Mouse (Mus musculus): ENCODE data around the gene Acin1. TPM values are rescaled to one million over a fixed set of nuclear protein-coding genes. Genes with fewer than 3 reads are reported as not detected.
A peak's percentile ranks its signal among the peaks of the same experiment; 100 is the strongest.

Acin1 gene
- polyA plus RNA-seq, 1 experiment, result 76.4 TPM

- Histone ChIP-seq H3K4me3 (ENCODE audit: low read depth, low read length) (no peak overlapping the region), H3K27ac (ENCODE audit: insufficient read depth, low read depth, low read length) (no peak overlapping the region), H3K27me3 (ENCODE audit: control insufficient read depth, insufficient read depth, low read length) (no peaks in the 10 kb centered on the region), H3K4me1 (ENCODE audit: control insufficient read depth, insufficient read depth, insufficient read length, low read length) (no peaks in the 10 kb centered on the region; the same call in 1 of the 2 replicates), H3K36me3 (ENCODE audit: control insufficient read depth, insufficient read depth, low read length) (no peaks in the 10 kb centered on the region)
- 29% methylated on average over 4 of the region's 4 CpGs for WGBS
- no peak for TF ChIP-seq POLR2A (IDR thresholded peaks at IDR 0.05; ENCODE audit: low read depth, low read length)
- TF ChIP-seq CTCF (IDR thresholded peaks at IDR 0.05; ENCODE audit: extremely low read depth, insufficient read length, insufficient replicate concordance, low read depth, low read length), result no peak
Observed at GRCm38 (mm10) chr14:54602613-54603012, 84.1 kb downstream of the Acin1 start.

GRCm38 (mm10) chr14:54601601-54602000, 85.1 kb downstream of the Acin1 start:
- H3K27ac ChIP-seq (ENCODE audit: insufficient read depth, low read depth, low read length), result no peak overlapping the region
- no peaks in the 10 kb centered on the region; the same call in 1 of the 2 replicates for H3K4me1 ChIP-seq (ENCODE audit: control insufficient read depth, insufficient read depth, insufficient read length, low read length)
- no peak overlapping the region for H3K4me3 ChIP-seq (ENCODE audit: low read depth, low read length)
- no peaks in the 10 kb centered on the region for H3K36me3 ChIP-seq (ENCODE audit: control insufficient read depth, insufficient read depth, low read length)
- H3K27me3 ChIP-seq (ENCODE audit: control insufficient read depth, insufficient read depth, low read length), result no peaks in the 10 kb centered on the region
- TF ChIP-seq POLR2A (IDR thresholded peaks at IDR 0.05; ENCODE audit: low read depth, low read length) (no peak), CTCF (IDR thresholded peaks at IDR 0.05; ENCODE audit: extremely low read depth, insufficient read length, insufficient replicate concordance, low read depth, low read length) (no peak)
- 84% methylated on average over 2 of the region's 2 CpGs for WGBS

- TF ChIP-seq CTCF (IDR thresholded peaks at IDR 0.05; ENCODE audit: extremely low read depth, insufficient read length, insufficient replicate concordance, low read depth, low read length) (peak; percentile 63; the same call in 1 of the 2 replicates), POLR2A (IDR thresholded peaks at IDR 0.05; ENCODE audit: low read depth, low read length) (no peak)
- Histone ChIP-seq H3K27ac (ENCODE audit: insufficient read depth, low read depth, low read length) (no peak overlapping the region), H3K4me3 (ENCODE audit: low read depth, low read length) (no peak overlapping the region), H3K4me1 (ENCODE audit: control insufficient read depth, insufficient read depth, insufficient read length, low read length) (no peaks in the 10 kb centered on the region), H3K27me3 (ENCODE audit: control insufficient read depth, insufficient read depth, low read length) (no peaks in the 10 kb centered on the region), H3K36me3 (ENCODE audit: control insufficient read depth, insufficient read depth, low read length) (peaks cover 4% of the 10 kb centered on the region)
- 84% methylated on average over 7 of the region's 7 CpGs for WGBS
Observed at GRCm38 (mm10) chr14:54597084-54597483, 89.6 kb downstream of the Acin1 start.

- H3K27ac ChIP-seq (ENCODE audit: insufficient read depth, low read depth, low read length), result no peak overlapping the region
- WGBS, result 88% methylated on average over 28 of the region's 28 CpGs
- no peaks in the 10 kb centered on the region for H3K27me3 ChIP-seq (ENCODE audit: control insufficient read depth, insufficient read depth, low read length)
- H3K36me3 ChIP-seq (ENCODE audit: control insufficient read depth, insufficient read depth, low read length), result peaks cover 6% of the 10 kb centered on the region
- no peak overlapping the region for H3K4me3 ChIP-seq (ENCODE audit: low read depth, low read length)
- no peaks in the 10 kb centered on the region for H3K4me1 ChIP-seq (ENCODE audit: control insufficient read depth, insufficient read depth, insufficient read length, low read length)
- TF ChIP-seq POLR2A (IDR thresholded peaks at IDR 0.05; ENCODE audit: low read depth, low read length) (no peak), CTCF (IDR thresholded peaks at IDR 0.05; ENCODE audit: extremely low read depth, insufficient read length, insufficient replicate concordance, low read depth, low read length) (no peak)
Observed at GRCm38 (mm10) chr14:54594631-54595414, 91.9 kb downstream of the Acin1 start.

- H3K36me3 ChIP-seq (ENCODE audit: control insufficient read depth, insufficient read depth, low read length), result peaks cover 6% of the 10 kb centered on the region
- no peak overlapping the region for H3K4me3 ChIP-seq (ENCODE audit: low read depth, low read length)
- TF ChIP-seq POLR2A (IDR thresholded peaks at IDR 0.05; ENCODE audit: low read depth, low read length), result no peak
- no peak for TF ChIP-seq CTCF (IDR thresholded peaks at IDR 0.05; ENCODE audit: extremely low read depth, insufficient read length, insufficient replicate concordance, low read depth, low read length)
- no peaks in the 10 kb centered on the region for H3K4me1 ChIP-seq (ENCODE audit: control insufficient read depth, insufficient read depth, insufficient read length, low read length)
- no peaks in the 10 kb centered on the region for H3K27me3 ChIP-seq (ENCODE audit: control insufficient read depth, insufficient read depth, low read length)
- H3K27ac ChIP-seq (ENCODE audit: insufficient read depth, low read depth, low read length), result no peak overlapping the region
- 93% methylated on average over 3 of the region's 3 CpGs for WGBS
Observed at GRCm38 (mm10) chr14:54594055-54594454, 92.7 kb downstream of the Acin1 start.

- Histone ChIP-seq H3K4me3 (ENCODE audit: low read depth, low read length) (no peak overlapping the region), H3K36me3 (ENCODE audit: control insufficient read depth, insufficient read depth, low read length) (peaks cover 6% of the 10 kb centered on the region), H3K27me3 (ENCODE audit: control insufficient read depth, insufficient read depth, low read length) (no peaks in the 10 kb centered on the region), H3K4me1 (ENCODE audit: control insufficient read depth, insufficient read depth, insufficient read length, low read length) (no peaks in the 10 kb centered on the region), H3K27ac (ENCODE audit: insufficient read depth, low read depth, low read length) (no peak overlapping the region)
- TF ChIP-seq CTCF (IDR thresholded peaks at IDR 0.05; ENCODE audit: extremely low read depth, insufficient read length, insufficient replicate concordance, low read depth, low read length), result no peak
- WGBS, result 65% methylated on average over 10 of the region's 10 CpGs
Observed at GRCm38 (mm10) chr14:54592319-54592934, 94.3 kb downstream of the Acin1 start.

Other genes with a start within 250 kb of the Acin1 start
- 139 and 303 TPM in 2 replicates for gene Lrp10, start 222.8 kb downstream of the Acin1 start, polyA plus RNA-seq (2012; rRNA removed)
- gene Rem2, start 210.8 kb downstream of the Acin1 start, polyA plus RNA-seq (2012; rRNA removed), result 0.20 and 0.76 TPM in 2 replicates
- gene Prmt5, start 169.4 kb downstream of the Acin1 start, polyA plus RNA-seq (2012; rRNA removed), result 5.8 and 9.8 TPM in 2 replicates
- 4.7 and 11.8 TPM in 2 replicates for gene Haus4, start 132.3 kb downstream of the Acin1 start, polyA plus RNA-seq (2012; rRNA removed)
- gene Ajuba, start 109.4 kb downstream of the Acin1 start, polyA plus RNA-seq (2012; rRNA removed), result 2.6 and 3.0 TPM in 2 replicates
- 2.3 and 5.6 TPM in 2 replicates for gene 4931414P19Rik, start 80.9 kb downstream of the Acin1 start, polyA plus RNA-seq (2012; rRNA removed)
- gene Psmb5, start 68.9 kb downstream of the Acin1 start, polyA plus RNA-seq (2012; rRNA removed), result 122 and 160 TPM in 2 replicates
- gene Psmb11, start 65.5 kb downstream of the Acin1 start, polyA plus RNA-seq (2012; rRNA removed), result not detected in 2 replicates
- gene Gm17606, start 46.0 kb downstream of the Acin1 start, polyA plus RNA-seq (2012; rRNA removed), result not detected in 2 replicates
- 3.1 and 4.6 TPM in 2 replicates for gene Cdh24, start 45.6 kb downstream of the Acin1 start, polyA plus RNA-seq (2012; rRNA removed)
- gene 1700123O20Rik, start 715 bp downstream of the Acin1 start, polyA plus RNA-seq (2012; rRNA removed), result 21.9 and 47.4 TPM in 2 replicates
- not detected in 2 replicates for gene Gm29776, start 11.9 kb upstream of the Acin1 start, polyA plus RNA-seq (2012; rRNA removed)
- gene Cebpe, start 25.2 kb upstream of the Acin1 start, polyA plus RNA-seq (2012; rRNA removed), result 4.2 and 4.4 TPM in 2 replicates
- gene Slc7a8, start 95.0 kb upstream of the Acin1 start, polyA plus RNA-seq (2012; rRNA removed), result 39.5 and 174 TPM in 2 replicates
- not detected in 2 replicates for gene Rnf212b, start 127.2 kb upstream of the Acin1 start, polyA plus RNA-seq (2012; rRNA removed)
- gene Homez, start 184.0 kb upstream of the Acin1 start, polyA plus RNA-seq (2012; rRNA removed), result 1.1 and 2.0 TPM in 2 replicates
- 8.9 and 17.4 TPM in 2 replicates for gene Ppp1r3e, start 190.6 kb upstream of the Acin1 start, polyA plus RNA-seq (2012; rRNA removed)
- gene Bcl2l2, start 196.4 kb upstream of the Acin1 start, polyA plus RNA-seq (2012; rRNA removed), result 22.5 and 29.8 TPM in 2 replicates
- 5.8 and 12.4 TPM in 2 replicates for gene Gm20521, start 196.5 kb upstream of the Acin1 start, polyA plus RNA-seq (2012; rRNA removed)
- gene Pabpn1, start 205.6 kb upstream of the Acin1 start, polyA plus RNA-seq (2012; rRNA removed), result 19.7 and 36.0 TPM in 2 replicates
- 15.2 and 18.0 TPM in 2 replicates for gene Slc22a17, start 226.2 kb upstream of the Acin1 start, polyA plus RNA-seq (2012; rRNA removed)
- 5.4 and 5.7 TPM in 2 replicates for gene Efs, start 239.2 kb upstream of the Acin1 start, polyA plus RNA-seq (2012; rRNA removed)
- 0.53 and 1.1 TPM in 2 replicates for gene Il25, start 245.8 kb upstream of the Acin1 start, polyA plus RNA-seq (2012; rRNA removed)
- gene Cmtm5, start 249.3 kb upstream of the Acin1 start, polyA plus RNA-seq (2012; rRNA removed), result 0.46 and 0.93 TPM in 2 replicates

Data from small intestine, adult 2 months (tissue).